Comparison of ENCODE assay signal across 22 mouse cellular contexts in genomic region chr6:59363282-59363681, GRCm38 (mm10).
"Had no signal": no experiment of that assay in that cellular context is flagged by ENCODE, and none has a peak within 500 bp of the region (broad histone marks: within the 10 kb centered on the region; RNA-seq: fewer than 3 reads in every experiment).

No protein-coding gene starts in this region.

- H3K27ac ChIP-seq: layer of hippocampus, adult 2 months; limb, embryonic 10.5 days; limb, embryonic 13.5 days; liver, embryonic 12.5 days; liver, embryonic 15.5 days; lung, embryonic 15.5 days; midbrain, embryonic 10.5 days; midbrain, embryonic 13.5 days; neural tube, embryonic 13.5 days had no signal

- H3K4me3 ChIP-seq: layer of hippocampus, adult 2 months; limb, embryonic 10.5 days; limb, embryonic 13.5 days; liver, embryonic 12.5 days; liver, embryonic 15.5 days; lung, embryonic 15.5 days; megakaryocyte, embryonic 14.5 days; midbrain, embryonic 10.5 days; midbrain, embryonic 13.5 days; myocyte; neural tube, embryonic 13.5 days had no signal

- H3K4me1 ChIP-seq: limb, embryonic 10.5 days; limb, embryonic 13.5 days; liver, embryonic 12.5 days; liver, embryonic 15.5 days; lung, embryonic 15.5 days; megakaryocyte, embryonic 14.5 days; midbrain, embryonic 10.5 days; midbrain, embryonic 13.5 days; neural tube, embryonic 13.5 days had no signal

- H3K27me3 ChIP-seq: limb, embryonic 13.5 days; liver, embryonic 12.5 days; liver, embryonic 15.5 days; lung, embryonic 15.5 days; megakaryocyte, embryonic 14.5 days; midbrain, embryonic 13.5 days; neural tube, embryonic 13.5 days had no signal

- H3K4me2 ChIP-seq: limb, embryonic 13.5 days; liver, embryonic 12.5 days; liver, embryonic 15.5 days; lung, embryonic 15.5 days; midbrain, embryonic 13.5 days; neural tube, embryonic 13.5 days had no signal

- DNase-seq: kidney, adult 11 months; kidney, postnatal 14 days; layer of hippocampus, adult 9-11 months; liver; lung, adult 18-20 months; lung, postnatal 10 days; lung, postnatal 36 days; retina, postnatal 1 day; thymus, adult 18-20 months; thymus, postnatal 36 days had no signal

- H3K36me3 ChIP-seq: limb, embryonic 10.5 days; limb, embryonic 13.5 days; liver, embryonic 12.5 days; liver, embryonic 15.5 days; lung, embryonic 15.5 days; midbrain, embryonic 10.5 days; midbrain, embryonic 13.5 days; neural tube, embryonic 13.5 days had no signal

- H3K9ac ChIP-seq: limb, embryonic 13.5 days; liver, embryonic 12.5 days; liver, embryonic 15.5 days; lung, embryonic 15.5 days; midbrain, embryonic 13.5 days; neural tube, embryonic 13.5 days had no signal

- ATAC-seq: liver, embryonic 12.5 days; midbrain, embryonic 13.5 days; midbrain, embryonic 16.5 days had no signal

- H3K9me3 ChIP-seq: limb, embryonic 10.5 days; limb, embryonic 13.5 days; liver, embryonic 12.5 days; liver, embryonic 15.5 days; lung, embryonic 15.5 days; megakaryocyte, embryonic 14.5 days; midbrain, embryonic 10.5 days; midbrain, embryonic 13.5 days; neural tube, embryonic 13.5 days had no signal
